Mouse (Mus musculus) embryonic facial prominence, embryonic 12.5 days (tissue): Measurements from ENCODE around the gene BC048679. TPM values are rescaled to one million over a fixed set of nuclear protein-coding genes. Genes with fewer than 3 reads are reported as not detected.
A peak's percentile ranks its signal among the peaks of the same experiment; 100 is the strongest.

ENCODE experiments used
- ATAC-seq: fragments of 200-750 bp; cut with Nextera tagmentation; 2 replicates; pipeline ENCODE4 v1.8.0; 2017; ENCODE audit not compliant: insufficient number of reproducible peaks, insufficient read depth, low FRiP score, low TSS enrichment
- H3K27ac ChIP-seq: fragments of 300-500 bp; sonication (generic); 2 replicates; pipeline ENCODE4 v1.5.1; 2016; ENCODE audit warnings: mild to moderate bottlenecking
- H3K27me3 ChIP-seq: fragments of 300-500 bp; sonication (generic); 2 replicates; pipeline ENCODE4 v1.6.1; 2016; ENCODE audit warnings: mild to moderate bottlenecking, moderate library complexity
- H3K36me3 ChIP-seq: fragments of 300-500 bp; sonication (generic); 2 replicates; pipeline ENCODE4 v1.6.1; 2016; ENCODE audit warnings: mild to moderate bottlenecking
- H3K4me1 ChIP-seq: fragments of 300-500 bp; sonication (generic); 2 replicates; pipeline ENCODE4 v1.6.1; 2016
- H3K4me2 ChIP-seq: fragments of 300-500 bp; sonication (generic); replicated peaks from 2 replicates; pipeline ENCODE4 v1.6.1; 2016; ENCODE audit warnings: mild to moderate bottlenecking, moderate library complexity
- H3K4me3 ChIP-seq: fragments of 300-500 bp; sonication (generic); 2 replicates; pipeline ENCODE4 v1.5.1; 2016; ENCODE audit warnings: mild to moderate bottlenecking
- H3K9ac ChIP-seq: fragments of 300-500 bp; sonication (generic); 2 replicates; pipeline ENCODE4 v1.6.1; 2016; ENCODE audit warnings: mild to moderate bottlenecking, moderate library complexity
- H3K9me3 ChIP-seq: fragments of 300-500 bp; sonication (generic); 2 replicates; pipeline ENCODE4 v1.6.1; 2016; ENCODE audit warnings: mild to moderate bottlenecking, moderate library complexity
- WGBS: fragments of 180-500 bp; shearing (Covaris S2); methylation state at CpG from one replicate; pipeline ENCODE4 v1.1.7; 2016; 5-methylcytosine and 5-hydroxymethylcytosine counted together
- microRNA counts: library from miRNA; unstranded; fragments of <30 nt; microRNA quantifications from one replicate; lab custom pipeline; 2017
- polyA plus RNA-seq: library from polyadenylated mRNA; unstranded; fragments of >200 nt; fragmentation: Nextera tagmentation; extraction: Ambion mirVana; gene quantifications from 2 replicates; pipeline ENCODE4 v1.2.1, GENCODE M21; 2016

BC048679 gene
- polyA plus RNA-seq, 1 experiment from 2014 or later = not detected

- no peak for ATAC-seq
- H3K4me2 ChIP-seq = no peak overlapping the region
- peaks cover 13% of the 10 kb centered on the region; the same call in 1 of the 2 replicates for H3K4me1 ChIP-seq
- H3K27me3 ChIP-seq = peaks cover 33% of the 10 kb centered on the region
- no peak overlapping the region for H3K27ac ChIP-seq
- no peak overlapping the region for H3K4me3 ChIP-seq
- 78% methylated on average over 3 of the region's 3 CpGs for WGBS
- H3K9me3 ChIP-seq = no peaks in the 10 kb centered on the region
- H3K9ac ChIP-seq = no peak overlapping the region
- no peaks in the 10 kb centered on the region for H3K36me3 ChIP-seq
Observed at GRCm38 (mm10) chr7:81475221-81475620, 22.9 kb downstream of the BC048679 start.

- Histone ChIP-seq H3K4me3 (no peak overlapping the region), H3K9ac (no peak overlapping the region), H3K27ac (no peak overlapping the region), H3K9me3 (no peaks in the 10 kb centered on the region), H3K27me3 (peaks cover 8% of the 10 kb centered on the region; the same call in 1 of the 2 replicates), H3K4me1 (no peaks in the 10 kb centered on the region), H3K4me2 (no peak overlapping the region), H3K36me3 (no peaks in the 10 kb centered on the region)
- WGBS = 69% methylated on average over 9 of the region's 9 CpGs
- no peak for ATAC-seq
Observed at GRCm38 (mm10) chr7:81464906-81465450, 33.1 kb downstream of the BC048679 start.

- H3K4me1 ChIP-seq = no peaks in the 10 kb centered on the region
- H3K9me3 ChIP-seq = no peaks in the 10 kb centered on the region
- no peak for ATAC-seq
- H3K27me3 ChIP-seq = peaks cover 15% of the 10 kb centered on the region
- 1% methylated on average over 4 of the region's 4 CpGs for WGBS
- H3K4me2 ChIP-seq = no peak overlapping the region
- H3K36me3 ChIP-seq = no peaks in the 10 kb centered on the region
- H3K9ac ChIP-seq = no peak overlapping the region
- no peak overlapping the region for H3K4me3 ChIP-seq
- no peak overlapping the region for H3K27ac ChIP-seq
Observed at GRCm38 (mm10) chr7:81464116-81464515, 34.0 kb downstream of the BC048679 start.

GRCm38 (mm10) chr7:81462815-81463214 lies 35.3 kb downstream of the BC048679 start:
- Histone ChIP-seq H3K27me3 (peaks cover 27% of the 10 kb centered on the region), H3K4me2 (no peak overlapping the region), H3K4me3 (no peak overlapping the region), H3K9ac (no peak overlapping the region), H3K9me3 (no peaks in the 10 kb centered on the region), H3K4me1 (no peaks in the 10 kb centered on the region), H3K36me3 (no peaks in the 10 kb centered on the region), H3K27ac (no peak overlapping the region)
- 85% methylated on average over 3 of the region's 3 CpGs for WGBS
- ATAC-seq = no peak

GRCm38 (mm10) chr7:81455155-81455651 lies 42.9 kb downstream of the BC048679 start, which contains the start of gene Cpeb1:
Gene Cpeb1, minus strand, starts transcription at chr7:81455465.
- Histone ChIP-seq H3K27me3 (peaks cover 72% of the 10 kb centered on the region), H3K4me2 (peak within 1 kb of the TSS; percentile 93), H3K27ac (no peak within 1 kb of the TSS), H3K4me1 (peaks cover 25% of the 10 kb centered on the region), H3K9ac (0 out of 2 replicates have a peak within 1 kb of the TSS, but pooled peaks have one; percentile 29), H3K9me3 (no peaks in the 10 kb centered on the region), H3K36me3 (no peaks in the 10 kb centered on the region), H3K4me3 (peak within 1 kb of the TSS; percentile 48)
- no peak for ATAC-seq
- 1% methylated on average over 28 of the region's 28 CpGs for WGBS

- 0 out of 2 replicates have a peak overlapping the region, but pooled peaks have one; percentile 29 for H3K9ac ChIP-seq
- peak overlapping the region; percentile 93 for H3K4me2 ChIP-seq
- 2% methylated on average over 77 of the region's 87 CpGs for WGBS
- no peak for ATAC-seq
- no peak overlapping the region for H3K27ac ChIP-seq
- no peaks in the 10 kb centered on the region for H3K9me3 ChIP-seq
- H3K27me3 ChIP-seq = peaks cover 69% of the 10 kb centered on the region
- H3K4me1 ChIP-seq = peaks cover 25% of the 10 kb centered on the region
- H3K4me3 ChIP-seq = peak overlapping the region; percentile 48
- no peaks in the 10 kb centered on the region for H3K36me3 ChIP-seq
Observed at GRCm38 (mm10) chr7:81454331-81455039, 43.6 kb downstream of the BC048679 start.

GRCm38 (mm10) chr7:81453443-81454274 lies 44.4 kb downstream of the BC048679 start:
- Histone ChIP-seq H3K36me3 (no peaks in the 10 kb centered on the region), H3K4me1 (peaks cover 25% of the 10 kb centered on the region), H3K27ac (no peak overlapping the region), H3K27me3 (peaks cover 62% of the 10 kb centered on the region), H3K9ac (0 out of 2 replicates have a peak overlapping the region, but pooled peaks have one; percentile 29), H3K9me3 (no peaks in the 10 kb centered on the region), H3K4me2 (peak overlapping the region; percentile 93), H3K4me3 (peak overlapping the region; percentile 48)
- 0 out of 2 replicates have a peak, but pooled peaks have one; percentile 35 for ATAC-seq
- WGBS = 3% methylated on average over 77 of the region's 84 CpGs

GRCm38 (mm10) chr7:81452971-81453441 lies 45.1 kb downstream of the BC048679 start:
- peak overlapping the region; percentile 48 for H3K4me3 ChIP-seq
- ATAC-seq = no peak

More at GRCm38 (mm10) chr7:81452971-81453441, 45.1 kb downstream of the BC048679 start:
- Histone ChIP-seq H3K27me3 (peaks cover 55% of the 10 kb centered on the region), H3K27ac (no peak overlapping the region), H3K9me3 (no peaks in the 10 kb centered on the region), H3K4me1 (peaks cover 25% of the 10 kb centered on the region), H3K9ac (no peak overlapping the region), H3K36me3 (no peaks in the 10 kb centered on the region), H3K4me2 (peak overlapping the region; percentile 93)
- WGBS = 4% methylated on average over 21 of the region's 21 CpGs

MicroRNAs within 50 kb of the gene (microRNA counts, 519-probe panel; counts per million panel counts)
- microRNA mmu-miR-1839-3p (lab: Ali Mortazavi, UCI) = 460 counts per million, percentile 65 among the panel's probes with 10 or more counts
- 460 counts per million, percentile 65 among the panel's probes with 10 or more counts for microRNA mmu-miR-1839-5p (lab: Ali Mortazavi, UCI)

Other genes starting within 250 kb of the BC048679 start
- 1,128 and 1,164 TPM in 2 replicates for gene Rps17, start 153.0 kb downstream of the BC048679 start, polyA plus RNA-seq
- gene Cpeb1, start 42.8 kb downstream of the BC048679 start, polyA plus RNA-seq = 2.3 and 3.6 TPM in 2 replicates
- gene Ap3b2, start 4.4 kb downstream of the BC048679 start, polyA plus RNA-seq = 7.6 and 10.9 TPM in 2 replicates
- 0.10 and 0.28 TPM in 2 replicates for gene Fsd2, start 68.7 kb upstream of the BC048679 start, polyA plus RNA-seq
- gene Whamm, start 73.0 kb upstream of the BC048679 start, polyA plus RNA-seq = 5.7 TPM in 2 replicates
- 27.7 and 30.5 TPM in 2 replicates for gene Homer2, start 209.2 kb upstream of the BC048679 start, polyA plus RNA-seq